Mouse (Mus musculus) bone marrow, adult 2 months (tissue): ENCODE results near the gene Smim24.

Experiments used
- CTCF ChIP-seq: fragments of 200-500 bp; IDR thresholded peaks from 2 replicates; pipeline ENCODE4 v1.5.1; 2011; ENCODE audit warnings: low read length, control low read depth; ENCODE audit not compliant: control insufficient read depth, insufficient read depth
- POLR2A ChIP-seq: fragments of 200-500 bp; IDR thresholded peaks from 2 replicates; pipeline ENCODE4 v1.6.1; 2011; ENCODE audit warnings: low read depth, mild to moderate bottlenecking, control low read depth, low read length, borderline replicate concordance; ENCODE audit not compliant: control insufficient read depth

DNA sequence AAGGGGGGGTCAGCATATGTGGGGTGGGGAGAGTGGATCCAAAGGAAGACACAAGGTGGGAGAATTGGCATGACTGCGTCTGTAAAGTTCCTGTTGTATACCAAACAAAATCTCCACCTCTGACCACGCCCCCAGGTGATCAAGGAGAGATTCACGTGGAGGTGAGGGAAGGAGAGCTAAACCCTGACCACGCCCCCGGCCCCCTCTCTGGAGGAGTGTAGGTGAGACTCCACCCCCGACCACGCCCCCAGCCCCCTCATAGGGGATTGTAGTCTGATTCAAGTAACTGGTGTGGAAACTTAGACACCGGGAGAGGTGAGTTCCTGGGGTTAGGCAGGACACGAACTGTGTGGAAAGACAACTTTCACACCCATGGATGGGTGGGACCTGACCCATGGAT lies 11.2 kb downstream of the Smim24 start:
- TF ChIP-seq POLR2A (no peak), CTCF (no peak)
